ENCODE assay signal across 8 mouse cellular contexts in the genomic region with DNA sequence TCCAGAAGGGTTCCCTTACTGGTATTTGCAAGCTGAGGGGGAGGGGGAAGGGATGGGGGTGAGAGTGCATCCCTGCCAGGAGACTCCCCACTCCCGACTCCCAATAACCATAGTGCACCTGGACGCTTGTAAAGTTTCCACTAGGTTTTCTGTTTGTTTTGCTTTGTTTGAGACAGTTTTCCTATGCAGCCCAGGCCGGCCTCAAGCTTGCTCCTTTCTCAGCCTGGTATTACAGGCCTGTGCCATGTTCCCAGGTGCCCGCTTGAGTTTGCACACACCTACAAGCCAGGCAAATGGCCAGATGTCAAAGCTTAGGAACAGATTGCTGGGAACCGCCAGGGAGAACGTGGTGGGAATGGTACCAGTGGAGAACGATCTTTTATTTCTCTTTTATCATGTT. TPM values are rescaled to one million over a fixed set of nuclear protein-coding genes. Genes with fewer than 3 reads are reported as not detected.
DNase-seq lines count a peak whose midpoint lies in the region; ATAC-seq lines count a peak whose summit lies in the region.

No protein-coding gene starts in this region.

- peaks cover 27% of the 10 kb centered on the region for H3K4me1 ChIP-seq in heart, embryonic 11.5 days (ENCODE audit: control insufficient read depth, insufficient read depth, low read length)
- H3K4me1 ChIP-seq in hindbrain, embryonic 15.5 days (replicated peaks) = peaks cover 35% of the 10 kb centered on the region
- H3K4me1 ChIP-seq in midbrain, embryonic 14.5 days (ENCODE audit: control insufficient read depth, insufficient read depth, low read length) = peaks cover 23% of the 10 kb centered on the region; the same call in 1 of the 2 replicates

- WGBS in heart, embryonic 11.5 days (ENCODE audit: insufficient replicate concordance) = 19% methylated on average over 7 of the region's 7 CpGs
- WGBS in hindbrain, embryonic 15.5 days = 25% methylated on average over 7 of the region's 7 CpGs
- 24% methylated on average over 7 of the region's 7 CpGs for WGBS in midbrain, embryonic 14.5 days

- peak overlapping the region; percentile 70 for H3K4me3 ChIP-seq in heart, embryonic 11.5 days (ENCODE audit: low read depth, low read length)
- H3K4me3 ChIP-seq in hindbrain, embryonic 15.5 days = peak overlapping the region; percentile 68
- H3K4me3 ChIP-seq in midbrain, embryonic 14.5 days (replicated peaks; ENCODE audit: low read depth, low read length) = peak overlapping the region; percentile 60

- no peaks in the 10 kb centered on the region for H3K36me3 ChIP-seq in heart, embryonic 11.5 days (ENCODE audit: control insufficient read depth, insufficient read depth, low read length)
- no peaks in the 10 kb centered on the region for H3K36me3 ChIP-seq in hindbrain, embryonic 15.5 days
- H3K36me3 ChIP-seq in midbrain, embryonic 14.5 days (ENCODE audit: control insufficient read depth, insufficient read depth, low read length) = no peaks in the 10 kb centered on the region

- ATAC-seq in heart, embryonic 11.5 days (replicated peaks; ENCODE audit: insufficient number of reproducible peaks, low FRiP score, low TSS enrichment) = no peak
- ATAC-seq in hindbrain, embryonic 15.5 days (ENCODE audit: low FRiP score, low read depth) = no peak
- no peak for ATAC-seq in midbrain, embryonic 14.5 days (ENCODE audit: low FRiP score, low TSS enrichment)
- ATAC-seq in megakaryocyte, adult 5-6 weeks (ENCODE audit: poor library complexity, severe bottlenecking) = no peak

- H3K9me3 ChIP-seq in heart, embryonic 11.5 days (replicated peaks; ENCODE audit: control insufficient read depth, low read length) = no peaks in the 10 kb centered on the region
- no peaks in the 10 kb centered on the region for H3K9me3 ChIP-seq in hindbrain, embryonic 15.5 days
- H3K9me3 ChIP-seq in midbrain, embryonic 14.5 days (ENCODE audit: control insufficient read depth, low read length) = no peaks in the 10 kb centered on the region

- no peak for DNase-seq in heart, postnatal 10 days
- peak; percentile 26 for DNase-seq in brain, adult 2 months (ENCODE audit: low read depth, low spot score)
- DNase-seq in midbrain, embryonic 14.5 days = peak; percentile 5
- DNase-seq in adrenal gland, postnatal 36 days = no peak
- no peak for DNase-seq in left cerebral cortex, adult 18-20 months (ENCODE audit: low spot score in 2 of 2)

- H3K27me3 ChIP-seq in heart, embryonic 11.5 days (ENCODE audit: control insufficient read depth, insufficient read depth, low read length) = no peaks in the 10 kb centered on the region
- H3K27me3 ChIP-seq in hindbrain, embryonic 15.5 days = peaks cover 3% of the 10 kb centered on the region; the same call in 1 of the 2 replicates
- peaks cover 12% of the 10 kb centered on the region; the same call in 1 of the 2 replicates for H3K27me3 ChIP-seq in midbrain, embryonic 14.5 days (ENCODE audit: control insufficient read depth, insufficient read depth, low read length)

- intact Hi-C loops in heart, postnatal 10 days (cut with DNase I) = loop anchor here (2.0 to 5.0 kb wide), 2 partner anchors 31 to 126 kb away; no protein-coding TSS in a partner anchor

- peak overlapping the region; percentile 85 for H3K4me2 ChIP-seq in heart, embryonic 11.5 days
- H3K4me2 ChIP-seq in hindbrain, embryonic 15.5 days = peak overlapping the region; percentile 87
- H3K4me2 ChIP-seq in midbrain, embryonic 14.5 days (ENCODE audit: low read length) = peak overlapping the region; percentile 91

- H3K27ac ChIP-seq in heart, embryonic 11.5 days (ENCODE audit: low read depth, low read length) = peak overlapping the region; percentile 86
- H3K27ac ChIP-seq in hindbrain, embryonic 15.5 days (replicated peaks) = peak overlapping the region; percentile 96; the same call in 1 of the 2 replicates
- H3K27ac ChIP-seq in midbrain, embryonic 14.5 days (replicated peaks; ENCODE audit: low read depth, low read length) = no peak overlapping the region

- peak overlapping the region; percentile 77 for H3K9ac ChIP-seq in heart, embryonic 11.5 days (ENCODE audit: low read depth, low read length)
- H3K9ac ChIP-seq in hindbrain, embryonic 15.5 days = peak overlapping the region; percentile 82
- peak overlapping the region; percentile 81; the same call in 1 of the 2 replicates for H3K9ac ChIP-seq in midbrain, embryonic 14.5 days (replicated peaks; ENCODE audit: low read length)

RNA-seq across cellular contexts. Expression of gene Pfkfb3, which starts 50.1 kb away (rescaled TPM):
- polyA plus RNA-seq in heart, embryonic 11.5 days (2014; fragmentation: Nextera tagmentation; extraction: Ambion mirVana) = 13.8 and 17.0 TPM in 2 replicates
- total RNA-seq in heart, postnatal 10 days (2021) = 10 to 100 TPM in 1 of 2 experiments, 1 to 10 TPM in 1; 9.9 to 17.4 TPM
- 32.3 and 33.7 TPM in 2 replicates for polyA plus RNA-seq in hindbrain, embryonic 15.5 days (2015; fragmentation: Nextera tagmentation; extraction: Ambion mirVana)
- polyA plus RNA-seq in midbrain, embryonic 14.5 days (2014; fragmentation: Nextera tagmentation; extraction: Ambion mirVana) = 28.7 and 31.4 TPM in 2 replicates
- total RNA-seq in megakaryocyte, adult 5-6 weeks (2015) = 24.5 and 31.3 TPM in 2 replicates
- total RNA-seq in megakaryocyte, adult 5-6 weeks (2017) = 22.1 and 23.0 TPM in 2 replicates
- total RNA-seq in adrenal gland, postnatal 36 days (2021) = 100 to 1,000 TPM in 1 of 2 experiments, 10 to 100 TPM in 1; 94.5 to 108 TPM
- 10 to 100 TPM; 38.1 to 42.3 TPM for total RNA-seq in left cerebral cortex, adult 18-20 months (2021)

Comparison
In these comparisons a context has a peak if more than half of its experiments do, and no peak if none do; other contexts are left out.
1. DNase-seq: peak in brain, adult 2 months (single experiment) and midbrain, embryonic 14.5 days (single experiment); none in heart, postnatal 10 days (0 of 2), adrenal gland, postnatal 36 days (0 of 2) and left cerebral cortex, adult 18-20 months (0 of 2).
2. Peak in every context shown above with its lines, with median percentiles within 50 percentile points of each other: H3K4me2 ChIP-seq, H3K4me3 ChIP-seq and H3K9ac ChIP-seq.